Mouse (Mus musculus): ENCODE data around the gene Lrmda. TPM values are rescaled to one million over a fixed set of nuclear protein-coding genes. Genes with fewer than 3 reads are reported as not detected.

The Lrmda gene
- total RNA-seq, 2 experiments from 2014 or later: 1.5 to 2.4 TPM

GRCm38 (mm10) chr14:22156991-22157390 is 137.5 kb downstream of the Lrmda start:
- peak in 1 of 2 experiments; percentile 18 for DNase-seq

- DNase-seq: no peak
These were observed 141.9 kb downstream of the Lrmda start for GRCm38 (mm10) chr14:22161416-22161815.

- DNase-seq: no peak
These were observed 147.8 kb downstream of the Lrmda start for GRCm38 (mm10) chr14:22167285-22167684.

GRCm38 (mm10) chr14:22168077-22168794 is 148.7 kb downstream of the Lrmda start:
- DNase-seq: no peak

- no peak for DNase-seq
These were observed 149.5 kb downstream of the Lrmda start for GRCm38 (mm10) chr14:22168795-22169568.

GRCm38 (mm10) chr14:22174757-22175156 is 155.2 kb downstream of the Lrmda start:
- DNase-seq: no peak

GRCm38 (mm10) chr14:22179761-22180160 is 160.2 kb downstream of the Lrmda start:
- no peak for DNase-seq

- no peak for DNase-seq
These were observed 162.0 kb downstream of the Lrmda start for GRCm38 (mm10) chr14:22181508-22181907.

- no peak for DNase-seq
These were observed 163.7 kb downstream of the Lrmda start for GRCm38 (mm10) chr14:22183195-22183594.

GRCm38 (mm10) chr14:22185452-22185851 is 165.9 kb downstream of the Lrmda start:
- no peak for DNase-seq

- no peak for DNase-seq
These were observed 170.6 kb downstream of the Lrmda start for GRCm38 (mm10) chr14:22190111-22190510.

- DNase-seq: no peak
These were observed 172.7 kb downstream of the Lrmda start for GRCm38 (mm10) chr14:22192185-22192584.

- DNase-seq: no peak
These were observed 178.5 kb downstream of the Lrmda start for GRCm38 (mm10) chr14:22198021-22198420.

- no peak for DNase-seq
These were observed 179.3 kb downstream of the Lrmda start for GRCm38 (mm10) chr14:22198641-22199425.

GRCm38 (mm10) chr14:22201667-22202066 is 182.2 kb downstream of the Lrmda start:
- DNase-seq: no peak

- no peak for DNase-seq
These were observed 191.1 kb downstream of the Lrmda start for GRCm38 (mm10) chr14:22210601-22211000.

- no peak for DNase-seq
These were observed 198.7 kb downstream of the Lrmda start for GRCm38 (mm10) chr14:22218183-22218582.

GRCm38 (mm10) chr14:22222038-22222437 is 202.5 kb downstream of the Lrmda start:
- no peak for DNase-seq

GRCm38 (mm10) chr14:22222574-22222973 is 203.1 kb downstream of the Lrmda start:
- DNase-seq: no peak

- no peak for DNase-seq
These were observed 206.7 kb downstream of the Lrmda start for GRCm38 (mm10) chr14:22226205-22226604.

GRCm38 (mm10) chr14:22228253-22228968 is 208.9 kb downstream of the Lrmda start:
- no peak for DNase-seq

GRCm38 (mm10) chr14:22240315-22240714 is 220.8 kb downstream of the Lrmda start:
- no peak for DNase-seq

Data from heart, adult 18-20 months (tissue).